Mouse (Mus musculus): ENCODE data around the gene Map3k19. TPM values are rescaled to one million over a fixed set of nuclear protein-coding genes. Genes with fewer than 3 reads are reported as not detected.

Map3k19 gene
- 0.15 TPM in 1 of 2 replicates, not detected in the other for total RNA-seq (2021)
- long read RNA-seq: 0 reads

GRCm38 (mm10) chr1:127854486-127855222, at the start of gene Map3k19:
Gene Map3k19, minus strand, starts transcription at chr1:127855031.
- no peak for DNase-seq

- DNase-seq: no peak
Observed at GRCm38 (mm10) chr1:127899401-127899800, 44.6 kb upstream of the Map3k19 start.

GRCm38 (mm10) chr1:127869276-127869675, 14.4 kb upstream of the Map3k19 start:
- no peak for DNase-seq

GRCm38 (mm10) chr1:127868300-127869261, 13.8 kb upstream of the Map3k19 start, which contains the start of gene Rab3gap1:
Gene Rab3gap1, plus strand, starts transcription at chr1:127868773.
- DNase-seq: peak; percentile 92

- no peak for DNase-seq
Observed at GRCm38 (mm10) chr1:127863806-127864205, 9.0 kb upstream of the Map3k19 start.

GRCm38 (mm10) chr1:127861900-127862299, 7.1 kb upstream of the Map3k19 start:
- no peak for DNase-seq

GRCm38 (mm10) chr1:127860492-127860891, 5.7 kb upstream of the Map3k19 start:
- no peak for DNase-seq

GRCm38 (mm10) chr1:127859799-127860400, 5.1 kb upstream of the Map3k19 start:
- DNase-seq: no peak

GRCm38 (mm10) chr1:127858945-127859648, 4.3 kb upstream of the Map3k19 start:
- no peak for DNase-seq

- peak; percentile 40 for DNase-seq
Observed at GRCm38 (mm10) chr1:127850075-127850610, 4.7 kb downstream of the Map3k19 start.

GRCm38 (mm10) chr1:127845472-127845871, 9.4 kb downstream of the Map3k19 start:
- no peak for DNase-seq

GRCm38 (mm10) chr1:127838602-127839001, 16.2 kb downstream of the Map3k19 start:
- no peak for DNase-seq

- no peak for DNase-seq
Observed at GRCm38 (mm10) chr1:127836619-127837018, 18.2 kb downstream of the Map3k19 start.

GRCm38 (mm10) chr1:127834202-127834601, 20.6 kb downstream of the Map3k19 start:
- no peak for DNase-seq

GRCm38 (mm10) chr1:127833714-127834113, 21.1 kb downstream of the Map3k19 start:
- no peak for DNase-seq

- DNase-seq: no peak
Observed at GRCm38 (mm10) chr1:127830215-127830921, 24.5 kb downstream of the Map3k19 start.

GRCm38 (mm10) chr1:127827325-127827724, 27.5 kb downstream of the Map3k19 start:
- no peak for DNase-seq

- DNase-seq: no peak
Observed at GRCm38 (mm10) chr1:127816381-127816780, 38.5 kb downstream of the Map3k19 start.

- DNase-seq: no peak
Observed at GRCm38 (mm10) chr1:127812929-127813328, 41.9 kb downstream of the Map3k19 start.

- no peak for DNase-seq
Observed at GRCm38 (mm10) chr1:127808671-127809070, 46.2 kb downstream of the Map3k19 start.

- no peak for DNase-seq
Observed at GRCm38 (mm10) chr1:127802916-127803315, 51.9 kb downstream of the Map3k19 start.

Measured in adrenal gland, postnatal 25 days (tissue).